Mouse (Mus musculus): ENCODE data around the gene Palld.

Gene Palld

GRCm38 (mm10) chr8:61725306-61726017 lies 177.0 kb downstream of the Palld start:
- DNase-seq (ENCODE audit: low spot score in 2 of 2): no peak

GRCm38 (mm10) chr8:61722226-61722625 lies 180.3 kb downstream of the Palld start:
- no peak for DNase-seq (ENCODE audit: low spot score in 2 of 2)

GRCm38 (mm10) chr8:61715351-61716125 lies 187.0 kb downstream of the Palld start:
- no peak for DNase-seq (ENCODE audit: low spot score in 2 of 2)

GRCm38 (mm10) chr8:61714293-61714831 lies 188.1 kb downstream of the Palld start:
- DNase-seq (ENCODE audit: low spot score in 2 of 2): no peak

GRCm38 (mm10) chr8:61713195-61713990 lies 189.1 kb downstream of the Palld start:
- no peak for DNase-seq (ENCODE audit: low spot score in 2 of 2)

GRCm38 (mm10) chr8:61712426-61712825 lies 190.1 kb downstream of the Palld start:
- DNase-seq (ENCODE audit: low spot score in 2 of 2): no peak

- no peak for DNase-seq (ENCODE audit: low spot score in 2 of 2)
Measured at GRCm38 (mm10) chr8:61708586-61709305, 193.7 kb downstream of the Palld start.

GRCm38 (mm10) chr8:61705491-61705890 lies 197.0 kb downstream of the Palld start:
- no peak for DNase-seq (ENCODE audit: low spot score in 2 of 2)

GRCm38 (mm10) chr8:61702122-61702521 lies 200.4 kb downstream of the Palld start:
- no peak for DNase-seq (ENCODE audit: low spot score in 2 of 2)

- no peak for DNase-seq (ENCODE audit: low spot score in 2 of 2)
Measured at GRCm38 (mm10) chr8:61700932-61701681, 201.4 kb downstream of the Palld start.

- DNase-seq (ENCODE audit: low spot score in 2 of 2): no peak
Measured at GRCm38 (mm10) chr8:61700298-61700697, 202.2 kb downstream of the Palld start.

- DNase-seq (ENCODE audit: low spot score in 2 of 2): no peak
Measured at GRCm38 (mm10) chr8:61698959-61699358, 203.5 kb downstream of the Palld start.

- DNase-seq (ENCODE audit: low spot score in 2 of 2): no peak
Measured at GRCm38 (mm10) chr8:61697728-61698385, 204.6 kb downstream of the Palld start.

- no peak for DNase-seq (ENCODE audit: low spot score in 2 of 2)
Measured at GRCm38 (mm10) chr8:61696846-61697455, 205.5 kb downstream of the Palld start.

GRCm38 (mm10) chr8:61695416-61695815 lies 207.1 kb downstream of the Palld start:
- DNase-seq (ENCODE audit: low spot score in 2 of 2): no peak

- no peak for DNase-seq (ENCODE audit: low spot score in 2 of 2)
Measured at GRCm38 (mm10) chr8:61692866-61693265, 209.6 kb downstream of the Palld start.

GRCm38 (mm10) chr8:61692129-61692528 lies 210.4 kb downstream of the Palld start:
- DNase-seq (ENCODE audit: low spot score in 2 of 2): no peak

GRCm38 (mm10) chr8:61691391-61691790 lies 211.1 kb downstream of the Palld start:
- DNase-seq (ENCODE audit: low spot score in 2 of 2): no peak

- DNase-seq (ENCODE audit: low spot score in 2 of 2): no peak
Measured at GRCm38 (mm10) chr8:61687071-61687470, 215.4 kb downstream of the Palld start.

GRCm38 (mm10) chr8:61686340-61686739 lies 216.2 kb downstream of the Palld start:
- no peak for DNase-seq (ENCODE audit: low spot score in 2 of 2)
